Mouse (Mus musculus): ENCODE measurements around the gene Myo3a.

Gene Myo3a

DNA sequence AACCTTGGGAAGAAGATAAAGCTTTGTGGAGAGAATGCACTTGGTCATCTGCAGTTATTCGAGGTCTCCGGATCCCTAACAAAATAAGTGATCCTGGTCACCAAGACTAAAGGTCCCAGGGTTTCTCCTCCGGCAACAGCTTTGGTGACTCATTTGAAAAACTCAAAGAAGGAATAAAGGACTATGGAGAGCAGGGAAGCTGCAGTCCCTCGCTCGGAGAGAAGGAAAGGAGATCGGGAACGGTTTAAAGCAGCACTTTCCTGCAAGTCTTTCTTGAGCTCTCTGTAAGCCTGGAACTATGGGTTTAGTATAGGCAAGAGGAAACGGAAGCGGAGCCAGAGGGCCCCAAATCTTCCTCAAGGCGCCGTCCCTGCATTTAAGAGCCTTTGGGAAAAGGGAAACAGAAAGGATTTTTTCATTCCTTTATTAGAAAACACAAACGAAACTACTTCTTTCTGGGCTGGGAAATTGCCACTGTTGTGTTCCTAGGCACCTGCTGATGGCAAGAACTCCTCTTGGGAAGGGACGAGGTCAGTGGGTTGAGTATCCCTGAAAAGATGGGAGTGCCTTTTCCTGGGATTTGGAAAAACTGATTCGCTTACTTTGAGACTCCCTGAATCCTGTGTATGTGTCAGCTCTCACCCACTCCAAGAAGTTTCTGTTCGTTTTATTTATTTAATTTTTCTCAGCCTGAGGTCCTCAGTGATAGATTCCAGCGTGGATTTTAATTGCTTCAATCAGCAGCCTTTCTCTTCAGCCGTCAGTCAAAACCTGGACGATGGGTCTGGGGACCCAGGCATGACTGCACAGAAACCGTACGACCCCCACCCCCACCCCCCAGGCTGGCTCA is 393.9 kb downstream of the Myo3a start:
- DNase-seq: no peak

DNA sequence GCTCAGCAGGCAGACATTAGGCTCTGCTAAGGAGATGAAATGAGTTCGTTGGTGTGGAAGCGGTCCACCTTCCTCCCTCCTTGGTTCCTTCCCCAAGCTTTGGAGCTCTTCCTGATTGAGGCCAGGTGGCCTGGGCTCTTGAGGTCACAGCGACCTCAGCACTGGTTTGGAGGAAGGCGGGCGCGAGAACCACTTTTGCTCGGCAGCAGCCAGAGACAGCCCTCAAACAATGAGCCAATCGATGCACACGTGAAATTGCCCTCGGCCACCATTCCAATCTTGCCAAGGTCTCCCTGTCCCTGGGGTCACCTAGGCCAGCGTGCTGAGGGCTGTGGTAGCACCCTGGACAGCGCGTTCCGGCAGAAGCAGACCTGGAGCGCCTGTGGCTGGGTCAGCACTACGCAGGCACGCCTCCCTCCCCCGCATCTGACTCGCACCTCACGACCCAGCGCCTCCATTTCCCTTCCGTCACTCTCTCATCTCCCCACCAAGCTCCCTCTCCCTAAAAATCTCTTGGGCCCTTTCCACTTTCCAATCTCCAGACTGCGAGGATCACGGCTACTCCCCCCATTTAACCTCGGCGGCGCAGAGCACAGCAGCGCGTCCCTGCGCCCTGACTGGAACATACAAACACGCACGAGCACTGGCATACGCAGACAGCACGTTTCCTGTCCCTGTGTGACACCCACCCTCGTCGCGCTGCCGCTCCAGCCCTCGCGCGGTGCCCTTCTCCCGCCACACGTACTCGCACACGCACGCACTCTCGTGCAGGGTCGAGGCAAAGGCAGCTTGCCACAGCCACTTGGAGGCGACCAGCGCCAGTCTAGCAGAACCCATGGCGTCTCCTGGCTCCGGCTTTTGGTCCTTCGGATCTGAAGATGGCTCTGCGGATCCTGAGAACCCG is 394.8 kb downstream of the Myo3a start, which contains the start of gene Gad2:
Gad2 (plus strand) TSS at position 378 of the 904 bp plus-strand sequence.
- peak; percentile 28 for DNase-seq

DNA sequence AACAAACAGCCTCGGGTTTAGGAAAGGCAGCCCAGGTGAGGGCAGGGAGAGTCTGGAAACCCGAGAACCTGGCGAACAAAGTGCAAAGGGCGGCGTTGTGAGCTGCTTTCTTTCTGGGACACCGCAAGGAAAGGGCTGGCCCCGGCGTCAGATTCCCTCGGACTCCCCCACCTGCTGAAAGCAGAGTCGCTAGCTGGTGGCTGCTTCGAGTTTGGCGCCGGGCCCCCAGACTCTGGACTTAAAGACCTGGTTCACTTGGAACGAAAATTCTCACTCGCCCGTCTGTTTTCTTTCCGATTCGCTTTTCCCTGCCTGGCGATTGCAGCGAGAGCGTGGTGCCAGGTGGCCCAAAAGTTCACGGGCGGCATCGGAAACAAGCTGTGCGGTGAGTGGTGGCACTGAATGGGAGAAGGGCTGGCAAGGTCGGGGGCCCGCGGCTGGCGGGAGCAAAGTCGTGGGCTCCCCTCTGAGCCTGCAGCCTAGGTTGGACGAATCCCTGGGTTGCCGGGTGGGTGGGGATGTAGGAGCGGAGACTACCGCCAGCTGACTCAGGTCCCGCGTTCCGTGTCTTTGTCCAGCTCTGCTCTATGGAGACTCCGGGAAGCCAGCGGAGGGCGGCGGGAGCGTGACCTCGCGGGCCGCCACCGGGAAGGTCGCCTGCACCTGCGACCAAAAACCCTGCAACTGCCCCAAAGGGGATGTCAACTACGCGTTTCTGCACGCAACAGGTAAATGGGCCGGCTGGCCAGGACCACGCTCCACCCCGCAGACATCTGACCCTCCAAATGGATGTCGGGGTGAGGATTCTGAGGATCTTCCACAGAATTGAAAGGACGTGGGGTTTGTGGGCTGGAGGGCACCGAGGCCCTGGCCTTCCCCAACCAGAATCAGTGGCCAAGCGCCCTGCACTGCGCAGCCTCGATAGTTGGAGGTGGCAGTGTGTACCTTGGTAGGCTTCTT is 396.1 kb downstream of the Myo3a start:
- no peak for DNase-seq

DNA sequence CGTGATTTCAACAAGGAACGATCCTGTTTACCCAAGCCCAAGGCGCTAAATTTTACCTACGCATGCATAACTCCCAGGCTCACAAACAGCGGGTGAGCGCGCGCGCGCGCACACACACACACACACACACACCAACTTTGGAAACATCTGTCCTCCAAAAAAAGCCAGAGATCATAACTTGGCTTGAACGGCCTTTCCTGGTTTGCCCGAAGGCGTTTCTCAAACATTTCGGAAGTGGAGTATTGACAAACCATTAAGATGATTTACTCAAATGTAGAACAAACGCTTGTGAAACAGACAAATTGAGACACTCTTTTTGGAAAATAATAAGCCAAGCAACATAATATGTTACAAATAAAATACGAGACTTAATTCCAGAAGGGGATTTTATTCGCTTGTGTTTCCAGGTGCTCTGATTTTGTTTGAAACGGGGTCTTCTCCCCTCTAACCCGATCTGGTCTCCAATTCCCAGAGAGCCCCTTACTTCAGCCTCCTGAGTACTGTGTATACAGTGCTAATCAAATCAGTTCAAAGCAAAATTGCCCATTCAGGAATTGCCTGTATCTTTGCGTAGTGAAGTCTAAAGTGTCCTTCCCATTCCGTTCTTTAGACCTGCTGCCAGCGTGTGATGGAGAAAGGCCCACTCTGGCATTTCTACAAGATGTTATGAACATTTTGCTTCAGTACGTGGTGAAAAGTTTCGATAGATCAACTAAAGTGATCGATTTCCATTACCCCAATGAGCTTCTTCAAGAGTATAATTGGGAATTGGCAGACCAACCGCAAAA is 397.1 kb downstream of the Myo3a start:
- DNase-seq: no peak

DNA sequence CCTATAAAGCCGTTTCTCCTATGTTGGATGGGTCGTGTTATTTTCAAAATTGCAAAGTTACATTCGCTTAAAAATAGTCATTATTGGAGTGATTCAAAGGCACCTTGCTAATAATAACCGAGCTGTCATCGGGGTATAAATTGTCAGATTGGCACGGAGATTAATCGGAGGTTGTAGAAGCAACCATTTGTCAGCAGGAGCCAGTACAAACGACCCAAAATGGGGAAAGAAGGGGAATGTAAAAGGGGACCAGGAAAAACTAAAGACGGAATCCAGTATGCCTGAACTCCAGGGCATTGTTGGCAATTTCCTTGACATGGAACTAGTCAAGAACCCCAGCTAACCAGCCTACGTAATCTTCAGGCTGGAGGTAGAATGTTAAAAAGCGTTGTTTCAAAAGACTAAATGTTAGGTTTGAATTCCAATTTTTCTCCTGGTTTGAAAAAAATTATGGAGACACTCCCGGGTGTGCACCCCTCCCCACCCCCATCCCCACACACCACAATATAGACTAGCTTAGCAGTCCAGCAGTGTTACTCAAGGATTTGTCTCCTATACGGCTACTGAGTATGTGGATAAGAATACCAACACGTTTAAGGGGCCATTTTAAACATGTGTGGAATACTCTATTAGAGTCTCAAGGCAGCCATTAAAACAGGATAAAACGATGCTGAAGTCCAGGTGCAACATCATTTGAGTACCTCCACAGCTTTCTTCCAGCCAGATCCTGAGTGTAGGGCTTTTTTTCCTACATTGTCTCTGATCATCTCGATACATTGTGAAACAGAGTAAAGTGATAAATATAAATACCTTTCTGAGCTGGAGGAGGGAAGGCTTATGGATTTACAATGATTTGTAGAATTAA is 398.0 kb downstream of the Myo3a start:
- no peak for DNase-seq

DNA sequence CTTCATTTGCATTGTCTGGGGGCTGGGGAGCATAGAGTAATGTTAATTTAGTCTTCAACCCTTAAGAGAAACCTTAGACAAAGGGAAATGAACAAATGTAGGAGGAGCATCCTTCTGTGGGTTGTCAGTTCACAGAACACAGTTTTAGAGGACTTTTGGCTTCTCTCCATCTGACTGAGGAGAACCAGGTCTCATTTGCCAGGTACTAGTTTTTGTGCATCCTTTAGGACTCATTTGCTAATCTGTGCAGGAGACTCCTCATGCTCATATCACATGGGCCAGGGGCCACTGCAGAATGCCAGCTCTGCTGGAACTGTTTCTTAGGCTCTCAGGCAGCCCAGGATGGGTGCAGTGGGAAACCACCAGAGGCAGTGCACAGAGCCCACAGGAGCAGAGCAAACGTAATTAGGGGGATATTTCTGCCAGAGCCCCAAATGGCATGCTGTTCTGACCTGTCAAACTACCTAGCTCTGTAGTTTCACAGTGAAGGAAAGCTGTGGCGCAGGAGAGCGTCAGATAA is 399.9 kb downstream of the Myo3a start:
- no peak for DNase-seq

DNA sequence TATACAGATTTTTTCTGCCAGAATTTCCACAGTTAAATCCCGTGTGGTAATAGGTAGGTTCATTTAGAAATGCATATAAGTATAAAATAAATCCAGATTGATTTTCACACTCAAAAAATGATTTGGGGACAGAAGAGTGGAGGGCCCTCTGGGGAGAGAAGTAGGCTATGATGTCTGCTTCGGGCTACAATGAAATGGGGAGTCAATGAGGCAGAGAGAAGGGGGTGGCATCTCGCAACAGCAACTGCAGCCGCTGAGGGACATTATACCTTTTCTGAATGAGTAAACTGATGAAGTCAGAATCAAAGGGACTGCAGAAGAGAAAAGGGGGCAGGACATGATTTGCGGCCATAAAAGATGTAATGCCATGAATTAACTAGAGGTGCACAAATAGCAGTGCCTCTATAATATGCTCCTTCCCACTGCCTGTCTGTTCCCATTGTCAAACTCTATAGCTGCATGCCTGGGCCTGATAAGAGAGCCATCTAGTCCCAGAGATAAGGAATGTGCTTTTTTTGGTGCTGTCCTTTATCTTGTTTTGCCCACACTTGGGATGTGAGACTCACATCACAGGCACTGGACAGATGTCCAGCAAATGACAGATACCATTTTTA is 400.6 kb downstream of the Myo3a start:
- no peak for DNase-seq

DNA sequence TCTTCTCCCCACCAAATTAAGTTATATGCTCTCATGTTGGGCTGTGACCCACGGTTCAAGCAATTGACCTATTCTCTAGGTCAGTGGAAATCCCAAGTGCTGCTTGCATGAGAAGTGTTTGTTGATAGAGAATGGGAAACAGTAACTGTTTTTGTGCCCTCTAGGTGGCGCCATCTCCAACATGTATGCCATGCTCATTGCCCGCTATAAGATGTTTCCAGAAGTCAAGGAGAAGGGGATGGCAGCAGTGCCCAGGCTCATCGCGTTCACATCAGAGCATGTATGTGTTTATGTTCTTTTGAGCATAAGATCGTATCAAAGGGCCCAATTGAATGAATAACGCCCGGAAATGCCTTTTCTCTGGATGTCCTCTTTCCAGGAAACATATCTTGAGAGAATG is 407.5 kb downstream of the Myo3a start:
- no peak for DNase-seq

DNA sequence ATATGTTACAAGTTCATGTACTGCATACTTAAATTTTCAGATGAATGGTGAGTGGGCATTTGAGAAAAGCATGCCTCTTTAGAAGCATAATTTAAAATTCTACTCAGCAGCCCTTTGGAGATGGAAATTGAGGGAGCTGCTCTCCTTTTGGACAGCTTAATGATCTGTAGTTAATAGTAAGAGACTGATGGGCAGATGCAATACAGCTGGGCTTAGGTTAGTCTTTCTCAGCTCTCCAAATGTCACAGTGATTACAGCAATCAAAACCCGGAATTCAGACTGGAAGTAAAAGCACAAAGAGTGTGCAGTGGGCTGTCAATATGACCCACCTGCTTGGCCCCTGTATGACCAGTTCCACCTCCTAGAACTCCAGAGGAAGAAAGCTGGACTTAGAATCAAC is 418.8 kb downstream of the Myo3a start:
- no peak for DNase-seq

DNA sequence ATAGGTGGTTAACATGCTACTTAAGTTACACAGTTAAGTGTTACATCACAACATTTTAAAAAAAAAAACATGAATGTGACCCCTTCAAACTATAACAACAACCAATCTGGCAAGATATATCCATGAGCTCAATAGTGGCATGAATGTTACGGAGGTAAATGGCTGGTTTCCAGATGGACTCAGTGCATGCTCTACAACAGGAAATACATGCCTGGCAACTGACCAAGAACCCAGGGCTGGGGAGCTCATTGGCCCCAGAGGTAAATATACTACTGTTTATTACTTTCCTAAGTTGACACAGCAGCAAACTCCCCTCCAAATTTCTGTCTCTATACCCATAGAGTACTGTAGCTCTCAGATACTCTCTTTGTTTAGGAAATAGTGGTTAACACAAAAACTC is 421.1 kb downstream of the Myo3a start:
- DNase-seq: no peak

DNA sequence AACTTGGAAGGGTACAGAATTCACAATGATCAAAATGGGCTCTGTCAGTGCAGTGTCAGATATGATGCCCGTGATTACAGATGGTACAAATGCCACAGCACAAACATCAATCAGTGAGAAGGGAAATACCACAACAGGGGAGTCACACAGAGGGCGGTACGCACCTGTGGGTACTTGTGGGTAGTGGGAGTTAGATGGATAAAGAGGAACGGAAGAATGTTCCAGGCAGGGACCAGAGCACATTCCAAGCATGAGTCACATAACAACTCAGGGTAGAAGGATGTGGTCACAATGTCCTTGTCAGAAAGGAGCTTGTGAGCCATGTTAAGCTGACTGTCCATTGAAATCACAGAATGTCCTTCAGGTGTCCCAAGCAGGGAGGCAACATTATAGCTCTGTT is 424.5 kb downstream of the Myo3a start:
- DNase-seq: no peak

DNA sequence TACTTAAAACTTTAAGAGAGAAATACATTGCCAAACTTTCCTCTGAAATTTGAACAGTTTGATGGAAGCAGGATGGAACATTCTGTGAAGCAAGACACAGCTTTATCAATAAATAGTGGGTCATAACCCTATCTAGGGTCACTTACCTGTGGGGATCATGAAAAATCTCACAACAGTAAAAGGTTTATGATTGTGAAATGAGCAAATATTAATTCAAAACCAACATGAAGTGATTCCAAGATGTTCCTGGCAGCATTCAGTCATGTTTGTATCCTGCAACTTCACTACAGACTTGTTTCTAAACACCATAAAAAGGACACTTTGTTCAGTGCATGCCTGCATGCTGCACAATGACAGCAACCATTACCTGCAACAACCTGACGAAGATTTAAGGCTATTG is 436.4 kb downstream of the Myo3a start:
- DNase-seq: no peak

Measured in kidney, postnatal 14 days (tissue).